Mouse (Mus musculus): ENCODE measurements around the gene Dgkh.

GRCm38 (mm10) chr14:78630923-78631875 lies 101.4 kb downstream of the Dgkh start:
- TF ChIP-seq POLR2A (IDR thresholded peaks at IDR 0.05; ENCODE audit: extremely low read depth, insufficient read depth, low read length) (no peak), CTCF (IDR thresholded peaks at IDR 0.05; ENCODE audit: low read depth, low read length) (no peak)
